Mouse (Mus musculus): ENCODE measurements around the gene Apba2. TPM values are rescaled to one million over a fixed set of nuclear protein-coding genes. Genes with fewer than 3 reads are reported as not detected.

Gene Apba2
- total RNA-seq, 1 experiment from 2014 or later = not detected

DNA sequence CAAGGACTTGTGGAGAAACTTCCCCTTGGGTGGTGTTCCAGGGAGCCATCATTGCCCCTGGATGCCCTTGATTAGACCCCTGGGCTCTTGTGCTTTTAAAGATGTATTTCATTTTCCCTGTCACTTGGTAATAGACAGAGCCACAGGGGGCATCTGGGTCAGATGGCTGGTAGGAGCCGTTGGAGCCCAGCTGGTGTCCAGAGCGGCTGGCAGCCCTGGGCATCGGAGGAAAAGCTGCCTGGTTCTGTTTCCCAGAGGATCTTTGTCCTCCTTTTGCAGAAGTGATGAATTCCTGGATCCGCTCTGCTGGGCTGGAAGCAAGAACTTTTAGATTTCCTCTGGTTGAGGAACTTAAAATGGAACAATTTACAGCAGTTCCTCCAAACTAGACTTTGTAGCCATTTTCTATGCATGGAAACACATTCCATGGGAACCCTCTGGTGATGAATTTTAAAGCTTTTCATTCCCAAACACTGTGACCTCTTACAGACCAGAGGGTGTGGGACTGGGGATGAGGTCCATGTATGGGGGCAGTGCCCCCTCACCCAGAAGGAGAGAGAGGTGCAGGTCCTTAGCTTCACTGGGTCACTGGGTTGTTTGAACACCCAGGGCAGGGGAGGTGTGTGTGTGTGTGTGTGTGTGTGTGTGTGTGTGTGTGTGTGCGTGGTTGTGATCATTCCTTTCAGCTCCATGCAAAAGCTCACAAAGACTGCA lies 20.3 kb downstream of the Apba2 start:
- ATAC-seq (ENCODE audit: extremely low read depth, insufficient number of reproducible peaks, low FRiP score, poor library complexity, severe bottlenecking) = no peak

DNA sequence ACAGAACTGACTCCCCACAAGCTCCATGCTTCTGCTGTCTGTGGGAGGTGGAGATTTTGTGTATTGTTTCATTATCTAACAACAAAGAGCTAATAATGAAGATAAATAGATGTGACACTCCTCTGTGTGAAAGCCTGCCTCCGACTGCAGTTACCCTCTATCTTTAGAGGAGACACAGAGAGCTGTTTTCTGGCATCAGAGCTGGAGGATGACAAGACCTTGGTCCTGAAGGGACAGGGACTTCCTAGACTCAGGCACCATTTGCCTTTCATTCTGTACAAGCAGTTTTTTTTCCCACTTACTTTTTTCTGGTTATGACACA lies 20.9 kb downstream of the Apba2 start:
- no peak for ATAC-seq (ENCODE audit: extremely low read depth, insufficient number of reproducible peaks, low FRiP score, poor library complexity, severe bottlenecking)

DNA sequence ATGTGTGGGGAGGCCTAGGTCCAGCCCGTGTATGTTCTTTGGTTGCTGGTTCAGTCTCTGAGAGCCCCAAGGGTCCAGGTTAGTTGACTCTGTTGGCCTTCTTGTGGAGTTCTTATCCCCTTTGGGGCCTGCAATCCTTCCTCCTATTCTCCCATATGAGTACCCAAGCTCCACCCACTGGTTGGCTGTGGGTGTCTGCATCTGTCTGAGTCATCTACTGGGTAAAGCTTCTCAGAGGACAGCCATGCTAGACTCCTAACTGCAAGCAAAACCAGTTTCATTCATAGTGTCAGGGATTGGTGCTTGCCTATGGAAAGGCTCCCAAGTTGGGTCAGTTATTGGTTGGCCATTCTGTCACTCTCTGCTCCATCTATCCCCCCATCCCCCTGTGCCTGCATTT lies 29.8 kb downstream of the Apba2 start:
- ATAC-seq (ENCODE audit: extremely low read depth, insufficient number of reproducible peaks, low FRiP score, poor library complexity, severe bottlenecking) = no peak

DNA sequence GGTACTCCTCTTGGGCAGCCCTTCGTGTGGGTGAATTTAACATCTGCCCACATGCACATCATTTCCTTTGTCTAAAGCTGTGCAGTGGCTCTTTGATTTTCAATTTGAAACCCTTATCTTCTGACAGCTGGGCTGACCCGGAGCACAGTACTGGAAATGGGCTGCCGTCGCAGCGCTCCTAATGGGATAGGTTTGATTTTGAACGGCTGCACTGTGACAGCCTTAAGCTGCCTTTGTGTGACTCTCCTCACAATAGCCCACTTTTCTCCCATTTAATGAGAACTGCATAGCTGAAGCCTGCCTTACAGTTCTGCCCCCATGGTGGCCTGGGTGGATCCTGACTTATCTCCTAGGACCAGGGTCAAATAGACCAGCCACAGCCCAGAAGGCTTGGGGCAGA lies 31.9 kb downstream of the Apba2 start:
- ATAC-seq (ENCODE audit: extremely low read depth, insufficient number of reproducible peaks, low FRiP score, poor library complexity, severe bottlenecking) = no peak

DNA sequence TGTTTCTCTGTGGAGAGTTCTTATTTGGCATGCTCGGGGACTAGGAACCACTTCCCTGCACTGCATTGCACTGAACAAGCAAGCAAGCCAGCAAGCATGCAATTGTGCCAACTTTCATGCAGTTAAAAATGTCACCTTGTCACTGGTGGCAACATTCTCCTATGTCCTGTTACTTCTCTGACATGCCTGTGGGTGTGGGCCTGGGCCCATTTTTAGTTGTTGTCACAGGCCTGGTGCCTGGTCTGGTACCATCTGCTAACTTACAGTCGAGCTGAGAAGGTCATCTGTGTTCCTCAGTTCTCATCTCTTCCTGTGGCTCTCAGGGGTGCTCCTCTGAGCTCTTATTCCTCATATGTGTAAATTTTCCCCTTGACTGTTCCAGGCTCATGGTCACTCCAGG lies 33.8 kb downstream of the Apba2 start:
- ATAC-seq (ENCODE audit: extremely low read depth, insufficient number of reproducible peaks, low FRiP score, poor library complexity, severe bottlenecking) = no peak

DNA sequence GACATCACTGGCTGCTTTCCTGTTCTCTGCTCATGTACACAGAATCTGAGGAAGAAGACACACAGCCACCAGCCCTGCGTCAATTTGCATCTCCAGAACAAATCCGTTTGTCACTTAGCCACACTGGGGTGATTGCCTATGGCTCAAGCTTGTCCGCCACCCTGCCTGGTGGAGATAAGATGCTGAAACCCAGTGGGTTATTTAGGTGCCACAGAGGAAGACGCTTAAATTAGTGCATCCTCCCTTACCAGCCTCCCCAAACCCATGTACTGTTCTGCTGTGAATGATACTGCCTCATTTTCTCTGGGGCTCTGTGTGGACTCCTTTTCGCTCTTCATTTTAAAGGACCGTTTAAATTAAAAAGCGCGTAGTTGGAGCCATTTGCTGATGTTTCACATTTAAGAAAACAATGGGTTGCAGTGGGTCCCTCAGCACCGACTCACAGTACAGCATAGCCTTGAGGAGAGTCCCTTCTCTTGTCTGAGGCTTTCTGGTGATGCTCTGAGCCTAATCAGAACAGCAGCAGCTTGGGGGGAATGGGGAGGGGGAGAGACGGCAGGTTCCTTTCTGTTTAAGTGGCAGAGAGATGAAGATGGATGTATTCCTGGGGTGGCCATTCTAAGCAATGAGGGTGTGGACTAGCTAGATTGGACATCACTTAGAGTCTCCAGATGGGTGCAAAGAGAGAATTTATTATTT lies 38.1 kb downstream of the Apba2 start:
- no peak for ATAC-seq (ENCODE audit: extremely low read depth, insufficient number of reproducible peaks, low FRiP score, poor library complexity, severe bottlenecking)

DNA sequence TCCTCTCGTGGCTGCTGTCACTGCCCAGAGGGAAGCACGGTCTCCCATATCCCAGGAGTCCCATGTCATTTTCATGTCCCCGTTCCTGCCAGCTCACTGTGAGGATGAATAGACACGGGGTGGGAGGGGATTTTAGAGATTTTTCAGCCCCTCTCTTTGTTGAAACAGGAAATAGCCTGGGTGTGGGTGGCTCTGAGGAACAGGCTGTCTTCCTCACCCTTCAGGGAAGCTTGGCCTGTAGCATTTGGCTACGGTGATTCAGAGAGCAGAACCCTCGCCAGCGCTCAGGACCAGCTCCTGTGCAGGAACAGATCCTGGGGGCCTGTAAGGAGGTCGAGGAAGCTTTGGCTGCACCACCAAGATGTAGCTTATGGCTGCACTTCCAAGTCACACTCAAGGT lies 45.3 kb downstream of the Apba2 start:
- no peak for ATAC-seq (ENCODE audit: extremely low read depth, insufficient number of reproducible peaks, low FRiP score, poor library complexity, severe bottlenecking)

DNA sequence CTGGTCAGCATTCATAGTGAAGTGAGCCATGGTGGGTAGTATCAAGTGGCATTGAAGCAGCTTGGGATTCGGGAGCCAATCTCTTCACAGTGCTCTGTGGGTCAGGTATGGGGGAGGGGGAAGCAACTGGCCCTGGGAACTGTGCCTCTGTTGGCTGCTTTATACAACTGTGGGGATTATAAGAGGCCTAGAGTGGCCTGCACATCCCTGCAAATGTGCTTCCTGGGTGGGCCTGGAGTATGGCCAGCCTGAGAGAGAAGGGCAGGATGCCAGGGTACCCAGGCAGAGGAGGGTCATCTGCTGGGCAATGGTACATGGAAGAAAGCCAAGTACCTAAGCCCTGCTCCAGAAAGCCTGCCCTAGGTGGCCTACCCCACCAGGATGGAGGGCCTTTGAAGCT lies 49.4 kb downstream of the Apba2 start:
- ATAC-seq (ENCODE audit: extremely low read depth, insufficient number of reproducible peaks, low FRiP score, poor library complexity, severe bottlenecking) = no peak

DNA sequence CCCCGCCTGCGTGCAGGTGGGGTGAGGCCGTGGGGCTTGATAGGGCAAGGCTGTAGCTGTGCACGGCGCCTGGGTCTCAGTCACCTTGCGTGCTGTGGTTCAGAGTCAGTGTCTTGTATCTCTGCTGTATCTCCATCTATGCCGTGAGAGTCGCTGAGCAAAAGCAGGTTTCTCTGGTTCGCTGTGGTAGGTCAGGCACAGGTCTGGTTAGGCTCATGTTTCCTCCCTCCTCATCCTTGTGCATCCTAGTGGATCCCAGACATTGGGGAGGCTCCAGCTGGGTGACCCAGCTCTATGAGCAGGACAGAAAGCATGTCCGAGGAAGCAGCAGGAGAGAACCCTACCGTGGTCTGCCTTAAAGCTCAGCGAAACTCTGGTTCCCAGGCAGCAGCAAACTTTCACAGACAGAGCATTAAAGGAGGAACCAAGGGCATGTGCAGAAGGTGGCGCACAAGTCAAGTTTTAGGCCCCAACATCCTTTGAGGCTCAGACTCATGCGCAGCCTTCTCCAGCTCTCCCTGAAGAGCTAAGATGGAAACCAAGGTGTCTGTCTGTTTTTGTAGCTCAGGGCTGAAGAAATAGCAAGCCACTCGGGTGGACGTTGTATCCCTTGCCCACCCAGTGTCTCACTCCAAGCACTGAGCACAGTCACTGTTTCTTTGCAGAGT lies 51.2 kb downstream of the Apba2 start:
- ATAC-seq (ENCODE audit: extremely low read depth, insufficient number of reproducible peaks, low FRiP score, poor library complexity, severe bottlenecking) = no peak

DNA sequence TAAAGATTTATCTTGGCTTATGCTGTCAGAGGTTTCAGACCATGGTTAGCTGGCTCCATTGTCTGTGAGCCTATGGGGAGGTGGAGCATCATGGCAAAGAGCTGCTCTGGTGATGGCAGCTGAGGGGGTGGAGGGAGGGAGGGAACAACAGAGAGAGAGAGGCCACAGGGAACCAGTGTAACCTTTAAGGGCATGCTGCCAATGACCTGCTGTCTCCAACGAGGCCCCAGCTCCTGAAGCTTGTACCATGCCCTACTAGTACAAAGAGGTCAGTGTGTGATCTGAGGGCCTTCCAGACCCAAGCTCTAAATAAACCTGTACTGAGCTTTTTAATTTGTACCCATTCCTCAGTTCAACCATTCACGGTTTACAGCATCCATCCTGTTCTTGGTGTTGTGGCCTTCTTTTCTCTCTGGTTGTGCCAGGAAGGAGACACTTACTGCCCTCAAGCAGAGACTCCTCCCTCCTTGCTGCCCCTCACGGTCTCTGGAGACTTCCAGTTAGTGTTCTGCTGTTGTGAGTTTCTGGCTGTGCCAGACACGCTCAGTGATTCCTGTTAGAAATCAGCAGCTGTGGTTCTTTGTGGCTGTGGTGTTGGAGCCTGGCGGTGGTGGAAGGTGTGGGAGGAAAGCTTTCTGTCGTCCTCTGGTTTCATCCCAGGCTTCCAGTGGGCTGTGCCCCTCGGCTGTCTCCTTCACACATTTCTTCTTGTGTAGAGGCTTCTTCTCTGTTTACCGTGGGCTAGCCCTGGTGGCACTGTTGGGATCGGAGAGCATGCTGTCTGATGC lies 60.4 kb downstream of the Apba2 start:
- no peak for ATAC-seq (ENCODE audit: extremely low read depth, insufficient number of reproducible peaks, low FRiP score, poor library complexity, severe bottlenecking)

DNA sequence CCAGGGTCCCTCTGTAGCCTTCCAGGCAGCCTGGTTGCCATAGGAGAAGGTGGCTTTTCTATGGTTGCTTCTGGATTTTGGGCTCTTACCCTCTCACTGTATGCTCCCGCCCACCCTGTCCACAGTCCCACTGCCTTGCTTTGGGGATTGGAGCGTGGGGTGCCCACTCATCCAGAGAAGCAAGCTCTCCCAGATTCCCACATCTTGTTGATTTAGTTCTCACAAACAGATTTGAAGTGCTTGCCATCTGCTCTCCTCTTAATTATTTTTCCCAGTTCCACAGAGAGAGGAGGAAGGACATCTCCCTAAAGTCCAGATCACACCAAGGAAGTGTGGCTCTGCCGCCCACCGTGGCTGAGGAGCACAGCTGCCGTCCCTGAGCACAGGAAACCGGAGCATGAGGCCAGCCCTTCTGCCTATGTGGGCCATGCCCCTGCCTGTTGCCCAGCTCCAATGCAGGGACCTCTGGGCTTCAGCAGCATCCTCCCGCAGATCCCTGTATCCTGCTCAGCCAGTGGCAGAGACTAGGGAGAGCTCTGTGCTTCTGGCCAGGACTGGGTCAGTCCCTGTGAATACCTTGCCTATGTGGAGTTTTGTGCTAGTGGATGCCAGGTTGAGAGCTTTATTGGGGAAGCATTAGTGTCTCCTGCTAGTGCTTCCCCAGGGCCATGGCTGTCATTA lies 63.5 kb downstream of the Apba2 start:
- no peak for ATAC-seq (ENCODE audit: extremely low read depth, insufficient number of reproducible peaks, low FRiP score, poor library complexity, severe bottlenecking)

DNA sequence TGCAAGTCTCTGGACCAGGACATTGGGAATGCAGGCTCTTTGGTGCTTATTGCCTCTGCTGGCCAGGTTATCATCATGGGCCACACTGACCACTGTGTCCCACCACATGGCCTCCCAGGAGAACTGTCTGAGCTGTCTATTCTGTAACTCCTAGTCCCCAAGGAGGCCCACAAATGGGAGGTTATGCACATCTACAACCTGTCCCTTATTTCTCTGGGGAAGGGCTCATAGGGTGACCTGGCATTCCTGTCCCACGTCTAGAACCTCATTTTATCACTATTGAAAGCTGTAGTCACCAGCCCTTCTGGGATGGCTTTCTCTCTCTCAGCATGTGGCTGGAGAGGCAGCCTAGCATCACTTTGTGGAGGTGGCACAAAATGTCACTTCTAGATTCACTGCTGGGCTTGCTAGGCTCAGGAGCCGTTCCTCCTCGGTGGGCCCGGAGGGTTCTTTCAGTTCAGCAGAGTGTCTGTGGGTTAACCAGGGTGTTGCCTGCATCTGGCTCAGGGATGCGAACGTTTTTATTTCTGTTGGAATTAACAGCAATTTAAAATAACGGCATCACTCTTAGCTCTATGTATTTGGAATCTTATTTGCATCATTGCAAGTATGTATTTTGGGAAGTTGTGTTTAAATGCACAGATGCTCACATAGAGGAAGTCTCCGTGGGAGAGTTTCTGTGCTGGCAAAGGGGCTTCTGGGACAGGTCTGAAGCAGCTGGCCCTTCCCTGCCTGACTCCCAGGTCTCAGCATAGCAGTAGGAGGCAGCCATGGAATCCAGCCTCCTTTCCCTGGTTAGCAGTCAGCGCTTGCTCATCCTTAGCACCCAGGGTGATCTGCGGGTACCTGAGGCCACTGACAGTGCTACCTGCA lies 65.1 kb downstream of the Apba2 start:
- ATAC-seq (ENCODE audit: extremely low read depth, insufficient number of reproducible peaks, low FRiP score, poor library complexity, severe bottlenecking) = no peak

DNA sequence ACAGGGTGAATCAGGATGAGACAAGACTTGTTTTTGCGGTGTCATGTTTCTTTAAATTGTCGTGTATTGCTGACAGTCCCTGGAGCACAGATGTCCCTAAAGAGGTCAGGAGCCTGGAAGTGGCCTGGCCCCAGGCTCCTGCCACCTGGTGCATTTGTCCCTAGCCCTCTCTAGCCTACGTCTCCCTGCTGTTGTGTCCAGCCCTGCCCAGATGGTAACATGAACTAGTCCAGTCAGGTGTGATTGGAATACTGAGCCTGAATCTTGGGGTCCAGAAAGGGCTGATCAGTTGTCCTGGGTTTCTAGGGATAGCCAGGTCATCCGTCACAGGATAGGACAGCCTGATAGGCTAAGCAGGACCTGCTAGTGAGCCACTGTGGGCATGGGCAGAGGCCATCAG lies 67.2 kb downstream of the Apba2 start:
- no peak for ATAC-seq (ENCODE audit: extremely low read depth, insufficient number of reproducible peaks, low FRiP score, poor library complexity, severe bottlenecking)

DNA sequence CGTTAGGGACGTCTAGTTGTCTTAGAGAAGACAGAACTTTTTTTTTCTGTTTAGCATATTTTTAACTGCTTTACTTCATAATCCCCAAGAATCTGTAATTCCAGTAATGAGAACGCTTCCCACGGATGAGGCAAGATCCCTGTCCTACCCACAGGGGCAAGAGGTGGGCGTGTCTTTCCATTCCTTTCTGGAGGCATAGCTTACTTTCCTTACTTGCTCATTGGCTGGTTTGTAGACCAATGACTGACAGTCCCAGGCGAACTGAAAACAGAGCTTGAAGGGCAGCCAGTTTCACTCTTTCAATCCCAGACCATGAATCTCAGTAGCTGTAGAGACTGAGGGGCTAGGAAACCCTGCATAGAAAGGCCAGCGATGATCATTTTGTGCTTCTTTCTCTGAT lies 68.2 kb downstream of the Apba2 start:
- ATAC-seq (ENCODE audit: extremely low read depth, insufficient number of reproducible peaks, low FRiP score, poor library complexity, severe bottlenecking) = no peak

DNA sequence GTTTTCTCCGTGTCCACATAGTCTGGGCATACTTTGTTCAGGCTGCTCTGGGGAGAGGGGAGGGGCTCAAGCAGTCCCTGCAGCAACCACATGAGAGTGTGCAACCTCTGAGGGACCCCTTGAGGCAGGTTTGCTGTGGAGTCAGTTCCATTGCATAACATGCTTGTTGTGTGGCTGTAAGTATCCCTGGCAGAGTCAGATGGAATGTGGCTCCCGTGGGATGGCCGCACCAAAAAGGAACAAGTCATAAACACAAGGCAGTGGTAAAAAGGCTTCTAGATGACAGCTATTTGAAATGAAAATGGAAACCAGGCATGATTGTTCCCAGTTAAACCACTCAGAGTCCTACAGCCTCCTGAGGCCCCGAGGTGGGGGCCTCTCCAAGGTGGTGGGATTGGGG lies 69.4 kb downstream of the Apba2 start:
- ATAC-seq (ENCODE audit: extremely low read depth, insufficient number of reproducible peaks, low FRiP score, poor library complexity, severe bottlenecking) = no peak

DNA sequence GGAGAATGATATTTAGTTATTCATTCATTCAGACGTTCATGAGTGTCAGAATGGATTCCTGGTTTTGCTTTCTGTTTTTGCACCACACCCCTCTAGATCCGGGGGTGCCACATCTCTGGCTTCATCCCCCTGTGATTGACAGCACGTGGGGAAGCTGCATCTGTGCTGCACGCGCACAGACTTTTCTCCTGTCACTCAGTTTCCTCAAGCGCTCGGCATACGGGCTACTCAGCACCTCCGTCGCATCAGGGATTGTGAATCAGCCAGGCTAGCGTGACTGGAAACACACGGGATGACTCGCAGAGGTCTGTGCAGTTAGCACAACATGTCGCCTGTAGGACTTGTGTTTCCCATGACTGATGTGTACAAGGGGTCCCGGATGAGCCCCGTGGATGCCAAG lies 72.6 kb downstream of the Apba2 start:
- ATAC-seq (ENCODE audit: extremely low read depth, insufficient number of reproducible peaks, low FRiP score, poor library complexity, severe bottlenecking) = no peak

DNA sequence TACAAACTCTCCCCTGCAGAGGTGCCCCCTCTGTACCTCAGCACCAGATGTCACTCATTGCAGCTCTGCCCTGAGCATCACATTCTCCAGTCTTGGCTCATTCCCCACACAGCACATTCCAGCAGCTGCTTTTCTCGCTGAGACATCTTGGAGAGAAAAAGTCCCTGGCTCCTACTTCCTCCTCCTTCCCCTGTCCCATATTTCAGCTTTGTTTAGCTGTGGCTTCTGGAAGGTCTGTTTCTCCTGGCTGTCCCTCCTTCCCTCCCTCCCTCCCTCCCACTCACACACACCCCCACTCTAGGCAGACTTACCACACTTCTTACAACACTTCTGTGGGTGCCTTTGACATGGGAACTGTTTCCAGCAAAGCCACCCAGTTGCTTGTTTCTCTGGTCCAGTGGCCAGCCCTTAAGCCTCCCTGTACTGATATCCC lies 75.0 kb downstream of the Apba2 start:
- ATAC-seq (ENCODE audit: extremely low read depth, insufficient number of reproducible peaks, low FRiP score, poor library complexity, severe bottlenecking) = no peak

DNA sequence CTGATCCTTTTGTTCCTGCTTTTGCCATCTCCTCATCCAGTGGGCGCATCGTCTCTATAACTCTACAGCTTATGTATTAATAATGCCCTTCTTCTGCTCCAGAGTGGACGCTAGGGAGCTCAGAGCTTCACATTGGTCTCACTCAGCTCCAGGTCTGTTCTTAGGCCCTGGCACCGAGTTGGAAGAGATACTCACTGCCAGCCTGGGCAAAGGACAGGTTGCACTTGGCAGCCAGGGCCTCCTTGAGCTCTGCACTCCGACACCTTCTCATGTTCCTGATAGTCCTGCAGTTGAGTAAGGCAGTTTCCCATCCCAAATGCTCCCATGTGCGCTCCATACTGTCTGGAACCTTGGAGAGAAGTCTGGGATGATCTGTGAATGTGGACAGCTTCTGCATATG lies 76.7 kb downstream of the Apba2 start:
- no peak for ATAC-seq (ENCODE audit: extremely low read depth, insufficient number of reproducible peaks, low FRiP score, poor library complexity, severe bottlenecking)

Measured in neutrophil, adult 5-6 weeks (primary cell).